Mouse (Mus musculus) mature B cell (primary cell): ENCODE data around the gene Ptpn5.

Experiments used
- in situ Hi-C: fragments of 300-500 bp; cut with MboI; formaldehyde crosslinking; loops from 2 replicates; pipeline ENCODE4 v1.14.3; 2019

Gene Ptpn5

GRCm38 (mm10) chr7:47133331-47133730 lies at the start of gene Ptpn5:
Ptpn5 (minus strand) TSS chr7:47133684.
- in situ Hi-C loops, result no loop called here

GRCm38 (mm10) chr7:47170814-47171213 lies 37.3 kb upstream of the Ptpn5 start:
- in situ Hi-C loops, result no loop called here

- in situ Hi-C loops, result no loop called here
These were observed 31.5 kb upstream of the Ptpn5 start for GRCm38 (mm10) chr7:47165028-47165427.

DNA sequence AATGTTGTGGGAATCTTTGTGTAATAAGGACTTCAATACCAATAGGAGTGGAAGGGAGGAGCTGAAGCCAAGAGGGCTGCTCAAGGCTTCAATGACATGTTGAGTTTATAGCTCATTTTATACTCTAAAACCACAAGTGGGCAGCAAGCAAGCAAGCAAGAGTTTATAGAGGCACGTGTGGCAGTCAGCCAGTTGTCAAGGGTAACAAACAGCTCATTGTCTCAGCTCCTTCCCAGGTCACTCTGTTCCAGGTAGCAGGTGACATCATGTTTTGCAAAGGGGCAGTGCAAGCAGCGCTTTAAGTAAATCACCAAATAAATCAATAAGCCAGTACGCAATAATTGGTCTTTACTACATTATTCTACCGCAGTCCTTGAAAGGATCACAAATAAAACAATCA lies 29.7 kb upstream of the Ptpn5 start:
- in situ Hi-C loops, result no loop called here

DNA sequence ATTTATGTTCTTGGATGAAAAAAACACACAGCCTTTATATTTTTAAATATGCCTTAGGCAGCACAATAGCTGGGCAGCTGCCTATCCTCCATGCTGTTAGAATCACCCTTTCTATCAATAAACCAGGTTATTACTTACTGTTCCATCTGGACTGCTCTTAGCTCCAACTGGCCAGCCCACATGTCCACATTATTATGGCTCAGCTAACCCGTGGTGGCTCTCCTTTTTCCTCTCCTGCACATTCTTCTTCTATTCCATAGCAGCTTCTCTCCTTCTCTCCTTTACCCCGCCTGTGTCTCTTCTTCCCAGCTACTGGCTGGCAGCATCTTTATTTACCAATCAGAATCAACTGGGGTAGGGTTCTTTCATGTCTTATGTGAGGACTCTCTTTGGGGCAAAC lies 25.0 kb upstream of the Ptpn5 start:
- in situ Hi-C loops, result loop anchor here (10.0 kb wide), 1 partner anchor 194 kb away; no protein-coding TSS in a partner anchor

DNA sequence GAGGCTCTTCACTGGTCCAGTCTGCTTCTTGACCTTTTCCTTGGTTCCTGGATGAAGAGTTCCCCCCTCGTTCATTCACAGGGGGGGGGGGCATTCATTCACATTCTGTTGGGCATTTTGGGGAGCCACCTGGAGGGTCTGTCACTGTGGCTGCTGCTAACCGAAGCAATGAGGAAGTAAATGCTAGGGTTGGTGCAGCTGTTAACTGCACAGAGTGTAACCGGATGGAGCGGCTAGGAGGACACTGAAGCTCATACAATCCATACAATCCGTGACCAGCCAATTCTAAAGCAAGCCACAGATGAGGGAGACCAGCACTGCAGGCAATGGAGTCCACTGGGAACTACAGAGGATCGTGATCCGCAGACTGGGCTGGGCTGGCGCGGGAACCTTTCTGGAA lies 24.3 kb upstream of the Ptpn5 start:
- in situ Hi-C loops, result loop anchor here (10.0 kb wide), 1 partner anchor 193 kb away; no protein-coding TSS in a partner anchor

DNA sequence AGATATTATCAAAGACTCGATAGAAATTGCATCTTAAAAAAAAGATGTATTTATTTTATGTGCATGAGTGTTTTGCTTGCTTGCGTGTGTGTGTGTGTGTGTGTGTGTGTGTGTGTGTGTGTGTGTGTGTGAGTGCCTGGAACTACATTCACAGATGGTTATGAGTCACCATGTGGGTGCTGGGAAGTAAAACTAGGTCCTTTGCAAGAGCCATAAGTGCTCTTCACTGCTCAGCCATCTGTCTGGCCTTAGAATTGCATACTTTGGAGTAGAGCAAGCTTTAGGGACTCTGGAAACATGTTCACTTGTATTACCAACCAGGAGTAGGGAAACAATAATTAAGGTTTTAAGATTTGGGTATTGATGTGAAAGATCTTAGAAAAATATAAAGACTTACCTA lies 22.4 kb upstream of the Ptpn5 start:
- in situ Hi-C loops, result loop anchor here (10.0 kb wide), 1 partner anchor 191 kb away; no protein-coding TSS in a partner anchor

- in situ Hi-C loops, result loop anchor here (10.0 kb wide), 1 partner anchor 191 kb away; no protein-coding TSS in a partner anchor
These were observed 21.9 kb upstream of the Ptpn5 start for GRCm38 (mm10) chr7:47155396-47155795.

DNA sequence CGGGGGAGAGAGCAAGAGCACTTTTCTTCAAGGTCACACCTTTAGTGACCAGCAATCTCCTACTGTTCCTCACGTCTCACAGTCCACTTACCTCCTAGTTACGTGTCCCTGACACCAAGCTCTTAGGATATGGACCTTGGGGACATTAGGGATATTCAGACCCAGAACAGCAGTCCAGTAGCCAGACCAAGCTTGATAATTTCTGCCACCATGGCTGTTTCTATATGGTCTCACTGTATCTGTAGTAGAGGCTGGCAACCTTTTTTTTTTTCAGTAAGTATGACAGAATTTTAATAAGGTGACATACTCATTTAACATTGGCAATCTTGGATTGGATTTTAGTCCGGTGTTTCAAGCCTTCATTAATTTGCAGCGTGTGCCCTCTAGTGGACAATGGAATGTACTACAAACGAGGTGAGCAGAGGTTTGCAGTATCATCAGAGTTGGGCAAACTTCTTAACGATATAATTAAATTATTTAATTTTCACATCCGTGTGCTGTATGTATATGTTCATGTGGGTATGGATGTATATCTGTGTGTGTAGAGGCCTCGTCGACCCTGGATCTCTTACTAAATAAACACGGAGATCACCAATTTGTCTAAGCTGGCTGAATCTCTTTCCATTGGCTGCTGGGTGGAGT lies 17.1 kb upstream of the Ptpn5 start:
- in situ Hi-C loops, result loop anchor here (10.0 kb wide), 1 partner anchor 186 kb away; no protein-coding TSS in a partner anchor

- in situ Hi-C loops, result loop anchor here (10.0 kb wide), 1 partner anchor 123 kb away; no protein-coding TSS in a partner anchor
These were observed 14.8 kb upstream of the Ptpn5 start for GRCm38 (mm10) chr7:47148298-47148697.

- in situ Hi-C loops, result loop anchor here (10.0 kb wide), 1 partner anchor 121 kb away; no protein-coding TSS in a partner anchor
These were observed 12.7 kb upstream of the Ptpn5 start for GRCm38 (mm10) chr7:47146034-47146812.

DNA sequence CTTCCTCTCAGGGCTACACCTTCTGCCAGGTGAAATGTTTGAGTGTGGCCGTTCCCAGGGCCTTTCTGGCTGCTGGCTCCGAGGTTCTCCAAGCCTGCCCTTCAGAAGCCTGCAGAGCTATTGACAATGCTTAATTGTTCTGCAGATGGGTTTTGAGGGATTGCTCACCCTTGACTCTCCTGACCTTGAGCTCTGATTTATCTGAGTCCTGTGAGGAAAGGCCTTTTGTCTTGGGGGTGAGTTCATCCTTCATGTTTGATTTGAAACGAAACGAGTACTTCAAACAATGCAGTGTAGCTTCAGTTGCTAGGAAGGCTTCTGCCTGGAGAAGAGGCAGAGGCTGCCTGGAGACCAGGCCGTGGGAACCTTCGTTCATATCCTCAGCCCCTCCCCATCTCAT lies 10.8 kb upstream of the Ptpn5 start:
- in situ Hi-C loops, result loop anchor here (10.0 kb wide), 1 partner anchor 119 kb away; no protein-coding TSS in a partner anchor

- in situ Hi-C loops, result loop anchor here (10.0 kb wide), 1 partner anchor 115 kb away; no protein-coding TSS in a partner anchor
These were observed 6.4 kb upstream of the Ptpn5 start for GRCm38 (mm10) chr7:47139823-47140325.

DNA sequence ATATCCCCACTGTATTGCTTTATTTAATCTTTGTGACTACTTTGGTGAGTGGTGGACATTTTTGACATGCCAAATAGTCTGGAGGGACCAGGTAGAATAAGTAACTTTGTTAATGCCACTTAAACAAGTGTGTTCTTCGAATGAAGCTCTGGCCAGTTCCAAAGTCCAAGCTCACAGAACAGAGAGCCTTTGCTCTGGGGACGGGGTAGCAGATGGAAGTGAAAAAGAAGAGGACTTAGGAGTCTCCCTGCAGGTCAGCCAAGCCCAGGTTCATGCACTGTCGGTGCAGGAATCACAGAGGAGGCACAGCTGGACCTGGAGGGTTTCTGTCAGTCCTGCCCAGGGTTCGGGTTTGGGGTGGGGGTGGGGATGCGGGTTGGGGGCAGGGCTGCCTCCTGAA lies 1.1 kb upstream of the Ptpn5 start:
- in situ Hi-C loops, result no loop called here

DNA sequence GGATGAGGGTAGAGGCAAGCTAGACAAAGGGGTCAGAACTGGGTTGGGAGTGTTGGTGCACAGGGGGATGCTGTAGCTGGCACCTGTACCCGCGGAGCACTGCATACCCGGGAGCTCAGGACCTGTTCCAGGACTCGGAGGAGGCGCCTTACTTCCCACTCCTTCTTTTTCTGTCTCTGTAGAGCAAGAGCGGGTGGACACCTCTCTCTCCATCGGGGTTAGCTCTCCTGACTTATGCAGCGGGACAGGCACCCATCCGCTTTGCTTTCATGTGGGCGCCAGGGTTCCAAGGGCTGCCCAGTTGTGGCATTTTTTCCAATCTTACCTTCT lies 588 bp downstream of the Ptpn5 start:
- in situ Hi-C loops, result no loop called here

- in situ Hi-C loops, result no loop called here
These were observed 1.1 kb downstream of the Ptpn5 start for GRCm38 (mm10) chr7:47132180-47132930.

DNA sequence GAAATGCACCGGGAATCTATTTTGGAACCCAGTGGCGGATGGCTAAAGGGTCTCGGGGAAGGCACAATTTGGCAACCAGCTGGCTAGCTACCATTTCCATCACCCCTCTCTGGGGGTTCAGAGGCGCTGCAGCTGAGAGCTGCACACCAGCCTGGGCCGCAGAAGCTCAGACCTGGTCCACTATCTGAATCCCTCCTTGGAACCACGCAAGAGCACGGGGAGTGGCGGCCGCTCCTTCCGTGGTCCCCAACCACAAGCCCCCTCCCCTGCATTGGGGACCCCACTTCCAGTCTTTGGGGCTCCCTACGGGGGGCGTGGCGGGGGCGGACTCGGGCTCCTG lies 1.7 kb downstream of the Ptpn5 start:
- in situ Hi-C loops, result no loop called here

DNA sequence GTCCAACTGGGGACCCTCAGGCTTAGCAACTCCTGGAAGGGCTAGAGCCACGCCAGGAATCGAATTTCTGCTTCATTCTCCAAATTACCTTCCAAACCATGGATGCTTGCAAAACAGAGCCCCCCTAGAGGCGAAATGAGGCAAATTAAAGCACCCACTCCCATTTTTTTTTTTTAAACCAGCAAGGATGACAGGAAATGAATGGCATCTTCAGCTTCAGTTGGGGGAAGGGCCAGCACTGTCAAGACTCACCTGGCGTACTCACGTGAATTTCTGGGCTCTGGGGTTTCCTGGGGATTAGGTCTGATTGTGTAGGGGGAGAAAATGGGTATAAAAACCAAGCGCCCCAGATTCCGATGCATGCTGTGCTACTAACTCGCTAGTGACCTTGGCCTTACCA lies 2.2 kb downstream of the Ptpn5 start:
- in situ Hi-C loops, result no loop called here

DNA sequence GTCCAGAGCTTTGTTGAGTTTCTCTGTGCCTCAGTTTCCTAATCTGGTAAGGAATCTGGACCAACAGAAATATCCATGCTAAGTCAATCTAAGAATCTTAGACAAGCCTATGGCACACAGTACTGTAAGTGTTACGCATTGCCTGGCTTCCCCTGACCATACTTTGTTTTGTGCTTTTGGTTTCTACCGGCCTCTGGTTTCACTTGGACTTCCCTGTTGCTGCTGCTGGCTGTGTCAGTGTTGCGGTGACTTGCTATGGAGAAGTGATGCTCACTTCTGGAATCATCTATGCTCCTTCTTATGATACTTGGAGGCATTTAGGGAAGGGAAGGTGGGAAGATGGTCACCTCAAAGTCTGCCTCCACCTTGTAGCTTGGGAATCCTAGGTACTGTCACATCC lies 11.5 kb downstream of the Ptpn5 start:
- in situ Hi-C loops, result no loop called here

DNA sequence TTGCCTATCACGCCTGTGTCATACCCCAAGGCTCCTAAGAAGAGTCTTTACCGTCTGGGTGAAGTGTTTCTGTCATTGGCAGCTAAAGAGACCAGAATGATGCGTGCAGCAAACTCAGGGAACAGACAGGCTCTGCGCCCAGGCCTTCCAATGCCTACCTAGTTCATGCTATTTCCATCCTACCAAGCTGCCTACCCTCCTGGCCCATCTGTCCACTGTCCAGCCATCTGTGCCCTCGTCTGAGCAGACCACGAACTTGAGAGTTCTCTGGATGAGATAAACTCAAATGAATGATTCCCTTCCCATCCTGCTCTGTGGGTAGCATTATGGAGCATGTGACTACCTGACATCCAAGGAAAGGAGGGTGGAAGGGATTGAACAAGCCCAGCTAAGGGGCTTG lies 16.8 kb downstream of the Ptpn5 start:
- in situ Hi-C loops, result no loop called here

- in situ Hi-C loops, result no loop called here
These were observed 18.0 kb downstream of the Ptpn5 start for GRCm38 (mm10) chr7:47115491-47115890.

- in situ Hi-C loops, result no loop called here
These were observed 20.1 kb downstream of the Ptpn5 start for GRCm38 (mm10) chr7:47113383-47113782.
